Mouse (Mus musculus) intestine, postnatal 0 days (tissue): ENCODE results near the gene Mast4. TPM values are rescaled to one million over a fixed set of nuclear protein-coding genes. Genes with fewer than 3 reads are reported as not detected.

Source experiments
- ATAC-seq: fragments of 200-750 bp; cut with Nextera tagmentation; 2 replicates; pipeline ENCODE4 v1.8.0; 2017; ENCODE audit warnings: mild to moderate bottlenecking, moderate TSS enrichment, moderate library complexity
- H3K27ac ChIP-seq: fragments of 300-500 bp; sonication (generic); 2 replicates; pipeline ENCODE4 v1.5.1; 2014; ENCODE audit warnings: mild to moderate bottlenecking, low read depth, low read length, moderate library complexity
- H3K27me3 ChIP-seq: fragments of 300-500 bp; sonication (generic); replicated peaks from 2 replicates; pipeline ENCODE4 v1.6.1; 2014; ENCODE audit warnings: low read length, mixed read lengths; ENCODE audit not compliant: control insufficient read depth, insufficient read depth
- H3K36me3 ChIP-seq: fragments of 300-500 bp; sonication (generic); 2 replicates; pipeline ENCODE4 v1.6.1; 2014; ENCODE audit warnings: mild to moderate bottlenecking, moderate library complexity; ENCODE audit not compliant: control insufficient read depth, insufficient read depth
- H3K4me1 ChIP-seq: fragments of 300-500 bp; sonication (generic); replicated peaks from 2 replicates; pipeline ENCODE4 v1.6.1; 2014; ENCODE audit warnings: antibody characterized with exemption, low read length, mixed read lengths; ENCODE audit not compliant: control insufficient read depth, insufficient read depth
- H3K4me2 ChIP-seq: fragments of 300-500 bp; sonication (generic); replicated peaks from 2 replicates; pipeline ENCODE4 v1.6.1; 2014; ENCODE audit warnings: low read depth, mild to moderate bottlenecking, moderate library complexity
- H3K4me3 ChIP-seq: fragments of 300-500 bp; sonication (generic); 2 replicates; pipeline ENCODE4 v1.5.1; 2014; ENCODE audit warnings: low read depth, low read length
- H3K9ac ChIP-seq: fragments of 300-500 bp; sonication (generic); 2 replicates; pipeline ENCODE4 v1.6.1; 2014; ENCODE audit warnings: mild to moderate bottlenecking, low read depth, low read length
- H3K9me3 ChIP-seq: fragments of 300-500 bp; sonication (generic); 2 replicates; pipeline ENCODE4 v1.6.1; 2016; ENCODE audit warnings: mixed run types; ENCODE audit not compliant: control insufficient read depth
- CTCF ChIP-seq: sonication (generic); IDR thresholded peaks from 2 replicates; pipeline ENCODE4 v1.5.1; 2016; ENCODE audit warnings: low read depth, mild to moderate bottlenecking, control low read depth, antibody characterized with exemption, moderate library complexity
- WGBS: fragments of 180-500 bp; shearing (Covaris S2); extraction: QIAGEN DNeasy Blood & Tissue Kit; methylation state at CpG from one replicate; pipeline ENCODE4 v1.1.7; 2014; 5-methylcytosine and 5-hydroxymethylcytosine counted together
- polyA plus RNA-seq: library from polyadenylated mRNA; unstranded; fragments of >200 nt; fragmentation: Nextera tagmentation; extraction: Ambion mirVana; gene quantifications from 2 replicates; pipeline ENCODE4 v1.2.1, GENCODE M21; 2015

Gene Mast4
- polyA plus RNA-seq, 1 experiment from 2014 or later = 6.1 TPM

DNA sequence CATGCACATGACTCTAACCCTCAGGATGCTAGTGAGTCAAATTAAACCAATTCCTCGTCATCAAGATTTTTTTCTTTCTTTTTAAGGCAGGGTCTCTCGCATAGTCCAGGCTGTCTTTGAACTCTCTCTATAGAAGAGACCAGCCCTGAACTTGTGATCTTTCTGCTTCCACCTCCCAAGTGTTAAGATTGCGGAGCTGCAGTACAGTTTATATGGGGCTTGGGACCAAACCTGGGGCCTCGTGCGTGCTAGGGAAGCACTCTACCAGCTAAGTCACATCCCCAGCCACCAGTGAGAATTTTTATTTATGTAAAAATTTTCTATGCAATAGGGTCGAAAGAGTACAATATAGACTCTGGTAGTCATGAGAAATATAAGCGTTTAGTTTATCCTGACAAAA is 343.1 kb downstream of the Mast4 start:
- WGBS = 81% methylated on average over 7 of the region's 7 CpGs

DNA sequence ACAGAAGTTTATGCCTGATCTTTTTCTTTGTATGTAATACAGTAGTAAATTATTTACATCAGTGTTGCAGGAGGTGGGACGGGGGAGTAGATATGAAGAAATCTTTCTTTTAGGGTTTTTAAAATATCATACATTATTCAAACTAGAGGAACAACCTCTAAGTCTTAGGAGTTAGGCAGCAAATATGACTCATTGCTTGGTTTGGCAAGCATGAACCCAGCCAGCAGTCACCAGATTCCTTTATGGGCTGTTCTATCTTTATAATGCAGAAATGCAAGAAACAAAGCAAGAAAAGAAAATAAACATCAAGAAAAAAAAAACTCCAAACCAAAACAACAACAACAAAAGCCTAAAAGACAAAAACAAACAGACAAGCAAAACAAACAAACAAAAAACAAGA is 344.2 kb downstream of the Mast4 start:
- H3K27me3 ChIP-seq = peaks cover 5% of the 10 kb centered on the region; the same call in 1 of the 2 replicates
- H3K4me2 ChIP-seq = no peak overlapping the region
- H3K9ac ChIP-seq = no peak overlapping the region
- no peaks in the 10 kb centered on the region for H3K4me1 ChIP-seq
- no peak for ATAC-seq
- no peak overlapping the region for H3K27ac ChIP-seq
- TF ChIP-seq CTCF = no peak
- no peaks in the 10 kb centered on the region for H3K9me3 ChIP-seq
- no peaks in the 10 kb centered on the region for H3K36me3 ChIP-seq
- no peak overlapping the region for H3K4me3 ChIP-seq
- WGBS = 88% methylated on average over 1 of the region's 1 CpGs

More for the DNA sequence above, 343.1 kb downstream of the Mast4 start:
- Histone ChIP-seq H3K36me3 (no peaks in the 10 kb centered on the region), H3K4me1 (no peaks in the 10 kb centered on the region), H3K4me2 (no peak overlapping the region), H3K9ac (no peak overlapping the region), H3K9me3 (no peaks in the 10 kb centered on the region), H3K4me3 (no peak overlapping the region), H3K27me3 (peaks cover 5% of the 10 kb centered on the region; the same call in 1 of the 2 replicates), H3K27ac (no peak overlapping the region)
- no peak for TF ChIP-seq CTCF
- ATAC-seq = no peak

DNA sequence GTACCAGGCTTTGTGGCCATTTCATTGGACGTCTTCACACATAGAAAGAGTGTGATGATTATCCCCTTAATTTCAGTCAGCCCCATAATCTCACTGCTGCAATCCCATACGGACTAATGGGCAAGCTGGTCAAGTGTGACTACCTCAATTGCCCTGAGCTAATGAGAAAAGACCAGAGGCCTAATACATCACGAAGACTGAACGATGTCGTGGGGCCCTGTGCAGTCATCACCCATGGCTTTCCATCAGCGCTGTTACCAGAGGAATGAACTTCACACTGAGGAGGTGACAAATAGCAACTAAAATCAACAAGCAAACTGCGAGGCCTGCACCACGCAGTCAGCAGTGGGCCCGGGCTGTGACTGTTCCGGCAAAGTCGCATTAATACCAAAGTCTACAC is 344.7 kb downstream of the Mast4 start:
- H3K9ac ChIP-seq = no peak overlapping the region
- ATAC-seq = no peak
- TF ChIP-seq CTCF = no peak
- no peak overlapping the region for H3K27ac ChIP-seq
- no peaks in the 10 kb centered on the region for H3K36me3 ChIP-seq
- H3K27me3 ChIP-seq = peaks cover 5% of the 10 kb centered on the region; the same call in 1 of the 2 replicates
- no peaks in the 10 kb centered on the region for H3K9me3 ChIP-seq
- 88% methylated on average over 11 of the region's 11 CpGs for WGBS
- no peaks in the 10 kb centered on the region for H3K4me1 ChIP-seq
- no peak overlapping the region for H3K4me3 ChIP-seq
- H3K4me2 ChIP-seq = no peak overlapping the region

DNA sequence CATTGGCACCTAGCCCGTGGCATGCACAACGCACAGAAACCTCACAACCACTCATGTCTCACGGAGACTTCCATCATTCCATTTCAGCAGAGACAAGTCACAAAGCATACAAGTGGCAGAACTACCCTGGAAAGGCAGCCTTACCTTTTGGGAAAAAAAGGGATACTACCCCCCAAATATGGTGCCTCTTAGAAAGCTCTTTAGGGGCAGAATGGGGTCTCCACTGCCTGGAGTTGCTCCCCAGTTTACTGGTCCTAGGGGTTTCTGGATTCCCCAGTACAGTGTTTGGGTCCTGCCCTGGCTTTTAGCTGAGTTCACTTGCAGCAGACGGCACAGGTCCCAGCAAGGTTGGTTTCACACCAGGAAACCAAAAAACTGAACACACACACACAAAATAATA is 345.3 kb downstream of the Mast4 start:
- no peak for TF ChIP-seq CTCF
- 94% methylated on average over 4 of the region's 4 CpGs for WGBS

DNA sequence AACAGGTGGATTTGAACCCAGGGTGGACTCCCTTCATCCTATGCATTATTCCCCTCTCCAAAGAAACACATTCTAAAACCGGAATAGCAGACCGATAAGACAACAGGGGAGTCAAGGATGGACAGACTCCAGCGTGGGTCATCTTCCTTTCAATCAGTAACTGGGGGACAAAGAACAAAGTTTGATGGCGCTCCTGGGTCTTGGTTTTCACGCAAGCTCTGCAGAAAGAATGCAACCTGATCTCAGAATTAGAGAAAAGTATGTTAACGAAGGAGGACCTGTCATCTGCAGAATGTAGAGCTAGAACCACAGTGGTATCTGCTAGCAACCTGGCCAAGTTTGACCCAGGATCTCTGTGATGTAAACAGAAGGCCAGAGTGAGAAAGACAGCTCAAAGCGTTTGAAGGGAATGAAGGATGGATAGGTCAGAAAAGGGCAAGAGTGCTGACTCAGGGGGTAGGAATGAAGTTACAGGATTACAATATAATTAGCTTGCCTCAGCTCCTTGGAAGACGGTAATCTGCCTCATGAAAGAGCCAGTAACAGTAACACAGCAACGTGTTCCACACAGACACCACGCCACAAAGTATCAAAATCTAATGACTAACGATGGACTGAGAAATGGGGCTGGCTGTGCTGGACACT is 345.9 kb downstream of the Mast4 start:
- Histone ChIP-seq H3K4me2 (no peak overlapping the region), H3K27me3 (peaks cover 5% of the 10 kb centered on the region; the same call in 1 of the 2 replicates), H3K9ac (no peak overlapping the region), H3K4me1 (no peaks in the 10 kb centered on the region), H3K36me3 (no peaks in the 10 kb centered on the region), H3K4me3 (no peak overlapping the region), H3K27ac (no peak overlapping the region), H3K9me3 (no peaks in the 10 kb centered on the region)
- WGBS = 77% methylated on average over 11 of the region's 11 CpGs
- no peak for TF ChIP-seq CTCF
- no peak for ATAC-seq

More for the DNA sequence above, 345.3 kb downstream of the Mast4 start:
- H3K27ac ChIP-seq = no peak overlapping the region
- H3K4me3 ChIP-seq = no peak overlapping the region
- ATAC-seq = no peak
- H3K27me3 ChIP-seq = peaks cover 5% of the 10 kb centered on the region; the same call in 1 of the 2 replicates
- no peak overlapping the region for H3K4me2 ChIP-seq
- no peaks in the 10 kb centered on the region for H3K4me1 ChIP-seq
- no peak overlapping the region for H3K9ac ChIP-seq
- no peaks in the 10 kb centered on the region for H3K36me3 ChIP-seq
- H3K9me3 ChIP-seq = no peaks in the 10 kb centered on the region

DNA sequence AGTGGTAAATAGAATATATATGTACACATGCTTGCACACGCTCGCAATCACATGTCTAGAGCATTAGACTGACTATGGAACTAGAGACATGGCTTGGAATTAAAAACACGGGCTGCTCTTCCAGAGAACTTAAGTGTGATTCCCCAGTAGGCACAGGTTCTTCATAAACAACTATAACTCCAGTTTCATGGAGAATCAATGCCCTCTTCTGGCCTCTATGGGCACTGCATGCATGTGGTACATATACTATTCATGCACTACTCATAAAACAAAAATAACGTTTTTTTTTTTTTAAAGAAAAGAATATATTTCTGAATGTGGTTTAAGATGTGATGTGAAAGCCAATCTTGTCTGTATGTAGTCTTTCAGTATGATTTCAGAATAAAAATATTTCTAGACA is 349.7 kb downstream of the Mast4 start:
- Histone ChIP-seq H3K27ac (no peak overlapping the region), H3K27me3 (no peaks in the 10 kb centered on the region), H3K9me3 (no peaks in the 10 kb centered on the region), H3K9ac (no peak overlapping the region), H3K4me3 (no peak overlapping the region), H3K4me2 (no peak overlapping the region), H3K36me3 (no peaks in the 10 kb centered on the region), H3K4me1 (no peaks in the 10 kb centered on the region)
- ATAC-seq = no peak
- 94% methylated on average over 4 of the region's 4 CpGs for WGBS
- TF ChIP-seq CTCF = 0 out of 2 replicates have a peak, but pooled peaks have one; percentile 17
